Mouse (Mus musculus) lung, postnatal 0 days (tissue): ENCODE data around the gene Mrc2.

Experiments
- CTCF ChIP-seq: IDR thresholded peaks from 2 replicates; pipeline ENCODE4 v1.5.1; 2016; ENCODE audit warnings: antibody characterized with exemption, mild to moderate bottlenecking
- EP300 ChIP-seq: IDR thresholded peaks from 2 replicates; pipeline ENCODE4 v1.6.1; 2016; ENCODE audit warnings: antibody characterized with exemption, mild to moderate bottlenecking, control low read depth

GRCm38 (mm10) chr11:105321090-105321489 is 28.6 kb downstream of the Mrc2 start:
- TF ChIP-seq CTCF (no peak), EP300 (no peak)
